In the genomic region with DNA sequence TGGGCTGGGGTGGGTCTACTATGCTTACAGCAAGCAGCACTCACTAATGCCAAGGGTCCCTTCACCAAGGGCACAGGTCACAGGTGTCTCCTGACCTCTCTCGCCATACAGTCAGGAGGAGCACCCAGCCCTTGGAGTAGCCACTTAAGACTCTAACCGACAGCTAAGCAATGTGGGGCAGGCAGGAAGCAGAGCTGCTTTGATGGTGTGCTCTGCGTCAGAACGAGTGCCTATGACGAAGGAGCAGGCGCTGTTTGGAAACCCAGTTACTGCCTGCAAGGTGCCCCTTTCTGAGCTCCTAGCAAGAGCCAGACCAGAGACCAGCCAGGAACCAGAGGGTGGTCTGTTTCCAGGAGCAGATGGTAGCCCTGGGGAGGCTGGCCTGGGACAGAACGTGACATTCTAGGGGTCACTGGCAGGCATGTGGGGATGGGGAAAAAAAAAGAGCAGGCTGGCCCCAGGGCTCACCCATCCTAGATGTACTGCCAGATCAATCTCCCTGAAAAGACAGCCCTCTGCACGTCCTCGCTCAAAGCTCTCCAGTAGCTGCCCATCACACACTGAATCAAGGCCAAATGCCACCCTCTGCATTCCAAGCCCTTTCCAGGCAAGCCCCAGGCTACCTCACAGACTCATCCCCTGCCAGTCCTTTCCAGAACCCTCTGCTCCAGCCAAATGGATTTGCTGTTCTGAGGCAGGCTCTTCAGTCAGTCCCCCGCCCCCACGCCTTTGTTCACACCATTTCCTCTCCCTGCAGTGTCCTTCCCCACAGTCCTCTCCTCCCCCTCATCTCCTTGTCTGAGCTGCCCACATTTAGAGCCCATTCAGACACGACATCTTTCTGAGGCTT, we compare ENCODE assay signal across 9 mouse cellular contexts. TPM values are rescaled to one million over a fixed set of nuclear protein-coding genes. Genes with fewer than 3 reads are reported as not detected.
DNase-seq lines count a peak whose midpoint lies in the region.
"Had no signal": no experiment of that assay in that cellular context is flagged by ENCODE, and none has a peak within 500 bp of the region (broad histone marks: within the 10 kb centered on the region; RNA-seq: fewer than 3 reads in every experiment).

No protein-coding gene starts in this region.

- DNase-seq in adrenal gland, adult (ENCODE audit: inconsistent age in 2 of 2, low spot score in 1 of 2): peak; percentile 70 to 78
- no peak for DNase-seq in adrenal gland, adult 18-20 months (ENCODE audit: low spot score in 2 of 2)
- peak; percentile 51 for DNase-seq in urinary bladder, postnatal 14 days (ENCODE audit: low spot score)
- no peak for DNase-seq in urinary bladder, postnatal 25 days (ENCODE audit: low spot score)
- peak; percentile 24 for DNase-seq in hindbrain, embryonic 10.5 days (ENCODE audit: low spot score)
- DNase-seq in mesoderm, embryonic 11.5 days (ENCODE audit: low read depth, low spot score): peak; percentile 24
- DNase-seq in testis, postnatal 10 days (ENCODE audit: low spot score): peak; percentile 73
- DNase-seq in spleen, adult 18-20 months: no peak

- WGBS in hindbrain, embryonic 10.5 days: 24% methylated on average over 12 of the region's 12 CpGs

- H3K27me3 ChIP-seq in hindbrain, embryonic 10.5 days (ENCODE audit: insufficient read depth, poor library complexity, severe bottlenecking): peaks cover 19% of the 10 kb centered on the region

- peaks cover 61% of the 10 kb centered on the region for H3K36me3 ChIP-seq in hindbrain, embryonic 10.5 days

- H3K9me3 ChIP-seq in hindbrain, embryonic 10.5 days: no peaks in the 10 kb centered on the region
- H3K9me3 ChIP-seq: limb, embryonic 12.5 days had no signal

- H3K4me3 ChIP-seq in hindbrain, embryonic 10.5 days: no peak overlapping the region
- H3K4me3 ChIP-seq: limb, embryonic 12.5 days had no signal

- peaks cover 57% of the 10 kb centered on the region for H3K4me1 ChIP-seq in hindbrain, embryonic 10.5 days (replicated peaks)

- H3K27ac ChIP-seq in hindbrain, embryonic 10.5 days: peak overlapping the region; percentile 65
- H3K27ac ChIP-seq: limb, embryonic 12.5 days had no signal

RNA-seq across cellular contexts. Expression of a gene that starts 21.1 kb away (rescaled TPM):
- 10 to 100 TPM; 55.5 to 61.6 TPM for total RNA-seq in adrenal gland, adult 18-20 months (2021)
- polyA plus RNA-seq in hindbrain, embryonic 10.5 days (2016; fragmentation: Nextera tagmentation; extraction: Ambion mirVana): 82.8 and 87.8 TPM in 2 replicates

RNA-seq across cellular contexts. Expression of a gene that starts 35.8 kb away (rescaled TPM):
- 1 to 10 TPM; 1.2 to 1.5 TPM for total RNA-seq in adrenal gland, adult 18-20 months (2021)
- 1.2 and 1.6 TPM in 2 replicates for polyA plus RNA-seq in hindbrain, embryonic 10.5 days (2016; fragmentation: Nextera tagmentation; extraction: Ambion mirVana)

RNA-seq across cellular contexts. Expression of a gene that starts 54.5 kb away (rescaled TPM):
- total RNA-seq in adrenal gland, adult 18-20 months (2021): 10 to 100 TPM; 57.6 to 63.6 TPM
- 19.5 and 22.0 TPM in 2 replicates for polyA plus RNA-seq in hindbrain, embryonic 10.5 days (2016; fragmentation: Nextera tagmentation; extraction: Ambion mirVana)

RNA-seq across cellular contexts. Expression of a gene that starts 58.1 kb away (rescaled TPM):
- total RNA-seq in adrenal gland, adult 18-20 months (2021): 10 to 100 TPM; 30.7 to 34.2 TPM
- 1.7 and 1.9 TPM in 2 replicates for polyA plus RNA-seq in hindbrain, embryonic 10.5 days (2016; fragmentation: Nextera tagmentation; extraction: Ambion mirVana)

Comparison
In these comparisons a context has a peak if more than half of its experiments do, and no peak if none do; other contexts are left out.
1. DNase-seq: peak in adrenal gland, adult (2 of 2), urinary bladder, postnatal 14 days (single experiment), hindbrain, embryonic 10.5 days (single experiment), mesoderm, embryonic 11.5 days (single experiment) and testis, postnatal 10 days (single experiment); none in adrenal gland, adult 18-20 months (0 of 2), urinary bladder, postnatal 25 days (single experiment) and spleen, adult 18-20 months (0 of 2).